Mouse (Mus musculus) small intestine, adult 2 months (tissue): ENCODE measurements around the gene Grb10.

Experiments
- CTCF ChIP-seq: fragments of 200-500 bp; IDR thresholded peaks from 2 replicates; pipeline ENCODE4 v1.5.1; 2012; ENCODE audit warnings: low read depth, mild to moderate bottlenecking, control low read depth, inconsistent platforms, low read length, moderate library complexity, mixed read lengths; ENCODE audit not compliant: insufficient replicate concordance, insufficient read length; ENCODE audit errors: extremely low read depth
- POLR2A ChIP-seq: fragments of 200-500 bp; IDR thresholded peaks from 2 replicates; pipeline ENCODE4 v1.6.1; 2012; ENCODE audit warnings: low read depth, mild to moderate bottlenecking, control low read depth, inconsistent platforms, low read length, moderate library complexity

- no peak for TF ChIP-seq CTCF
- TF ChIP-seq POLR2A, result no peak
Measured at GRCm38 (mm10) chr11:12079231-12079630, 40.7 kb upstream of the Grb10 start.
